Mouse (Mus musculus): ENCODE results near the gene Akap6. TPM values are rescaled to one million over a fixed set of nuclear protein-coding genes. Genes with fewer than 3 reads are reported as not detected.

Gene Akap6
- total and polyA plus RNA-seq, 2 experiments from 2014 or later, result 21.3 to 77.3 TPM

GRCm38 (mm10) chr12:52755649-52756048 is 56.5 kb downstream of the Akap6 start:
- DNase-seq (ENCODE audit: low spot score), result no peak
- WGBS, result 59% methylated on average over 2 of the region's 2 CpGs

GRCm38 (mm10) chr12:52757881-52758280 is 58.7 kb downstream of the Akap6 start:
- H3K9me3 ChIP-seq (ENCODE audit: low read length), result no peaks in the 10 kb centered on the region
- H3K9ac ChIP-seq (replicated peaks; ENCODE audit: low read length), result no peak overlapping the region
- H3K4me1 ChIP-seq (ENCODE audit: insufficient read depth, low read length), result no peaks in the 10 kb centered on the region
- no peaks in the 10 kb centered on the region for H3K27me3 ChIP-seq (ENCODE audit: insufficient read depth, low read length)
- no peak for TF ChIP-seq CTCF (IDR thresholded peaks at IDR 0.05; ENCODE audit: low read depth)
- no peak overlapping the region for H3K4me2 ChIP-seq (ENCODE audit: low read depth, low read length)
- WGBS, result 9% methylated on average over 4 of the region's 4 CpGs
- H3K36me3 ChIP-seq (ENCODE audit: insufficient read depth, low read length), result no peaks in the 10 kb centered on the region
- DNase-seq (ENCODE audit: low spot score) (no peak), ATAC-seq (no peak)
- no peak overlapping the region for H3K4me3 ChIP-seq (ENCODE audit: low read length)
- H3K27ac ChIP-seq, result 0 out of 2 replicates have a peak overlapping the region, but pooled peaks have one; percentile 8

More at GRCm38 (mm10) chr12:52755649-52756048, 56.5 kb downstream of the Akap6 start:
- Histone ChIP-seq H3K36me3 (ENCODE audit: insufficient read depth, low read length) (no peaks in the 10 kb centered on the region), H3K4me3 (ENCODE audit: low read length) (no peak overlapping the region), H3K27ac (0 out of 2 replicates have a peak overlapping the region, but pooled peaks have one; percentile 38), H3K4me1 (ENCODE audit: insufficient read depth, low read length) (no peaks in the 10 kb centered on the region), H3K4me2 (ENCODE audit: low read depth, low read length) (no peak overlapping the region), H3K9me3 (ENCODE audit: low read length) (no peaks in the 10 kb centered on the region), H3K27me3 (ENCODE audit: insufficient read depth, low read length) (no peaks in the 10 kb centered on the region), H3K9ac (replicated peaks; ENCODE audit: low read length) (no peak overlapping the region)
- no peak for ATAC-seq
- TF ChIP-seq CTCF (IDR thresholded peaks at IDR 0.05; ENCODE audit: low read depth), result no peak

GRCm38 (mm10) chr12:52764046-52764445 is 64.9 kb downstream of the Akap6 start:
- no peaks in the 10 kb centered on the region for H3K36me3 ChIP-seq (ENCODE audit: insufficient read depth, low read length)
- H3K4me1 ChIP-seq (ENCODE audit: insufficient read depth, low read length), result no peaks in the 10 kb centered on the region
- 82% methylated on average over 2 of the region's 2 CpGs for WGBS
- H3K27ac ChIP-seq, result no peak overlapping the region
- H3K4me2 ChIP-seq (ENCODE audit: low read depth, low read length), result no peak overlapping the region
- no peaks in the 10 kb centered on the region for H3K9me3 ChIP-seq (ENCODE audit: low read length)
- ATAC-seq, result no peak
- TF ChIP-seq CTCF (IDR thresholded peaks at IDR 0.05; ENCODE audit: low read depth), result no peak
- H3K4me3 ChIP-seq (ENCODE audit: low read length), result no peak overlapping the region
- H3K9ac ChIP-seq (replicated peaks; ENCODE audit: low read length), result no peak overlapping the region
- no peak for DNase-seq (ENCODE audit: low spot score)
- no peaks in the 10 kb centered on the region for H3K27me3 ChIP-seq (ENCODE audit: insufficient read depth, low read length)

GRCm38 (mm10) chr12:52764810-52765209 is 65.6 kb downstream of the Akap6 start:
- ATAC-seq (no peak), DNase-seq (ENCODE audit: low spot score) (peak; percentile 27)
- H3K9me3 ChIP-seq (ENCODE audit: low read length), result no peaks in the 10 kb centered on the region
- WGBS, result 74% methylated on average over 3 of the region's 3 CpGs
- no peak overlapping the region for H3K9ac ChIP-seq (replicated peaks; ENCODE audit: low read length)
- no peak overlapping the region for H3K27ac ChIP-seq
- no peak overlapping the region for H3K4me3 ChIP-seq (ENCODE audit: low read length)
- H3K27me3 ChIP-seq (ENCODE audit: insufficient read depth, low read length), result no peaks in the 10 kb centered on the region
- no peak overlapping the region for H3K4me2 ChIP-seq (ENCODE audit: low read depth, low read length)
- H3K36me3 ChIP-seq (ENCODE audit: insufficient read depth, low read length), result no peaks in the 10 kb centered on the region
- no peaks in the 10 kb centered on the region for H3K4me1 ChIP-seq (ENCODE audit: insufficient read depth, low read length)
- no peak for TF ChIP-seq CTCF (IDR thresholded peaks at IDR 0.05; ENCODE audit: low read depth)

- H3K27me3 ChIP-seq (ENCODE audit: insufficient read depth, low read length), result no peaks in the 10 kb centered on the region
- H3K4me3 ChIP-seq (ENCODE audit: low read length), result no peak overlapping the region
- no peak overlapping the region for H3K4me2 ChIP-seq (ENCODE audit: low read depth, low read length)
- peaks cover 15% of the 10 kb centered on the region; the same call in 1 of the 2 replicates for H3K4me1 ChIP-seq (ENCODE audit: insufficient read depth, low read length)
- H3K9ac ChIP-seq (replicated peaks; ENCODE audit: low read length), result no peak overlapping the region
- TF ChIP-seq CTCF (IDR thresholded peaks at IDR 0.05; ENCODE audit: low read depth), result no peak
- no peaks in the 10 kb centered on the region for H3K9me3 ChIP-seq (ENCODE audit: low read length)
- no peak for DNase-seq (ENCODE audit: low spot score)
- ATAC-seq, result no peak
- H3K36me3 ChIP-seq (ENCODE audit: insufficient read depth, low read length), result no peaks in the 10 kb centered on the region
- H3K27ac ChIP-seq, result no peak overlapping the region
- WGBS, result 26% methylated on average over 3 of the region's 3 CpGs
Measured at GRCm38 (mm10) chr12:52769561-52769960, 70.4 kb downstream of the Akap6 start.

GRCm38 (mm10) chr12:52771931-52772330 is 72.7 kb downstream of the Akap6 start:
- Histone ChIP-seq H3K9me3 (ENCODE audit: low read length) (no peaks in the 10 kb centered on the region), H3K27me3 (ENCODE audit: insufficient read depth, low read length) (no peaks in the 10 kb centered on the region), H3K9ac (replicated peaks; ENCODE audit: low read length) (no peak overlapping the region), H3K36me3 (ENCODE audit: insufficient read depth, low read length) (no peaks in the 10 kb centered on the region), H3K4me2 (ENCODE audit: low read depth, low read length) (peak overlapping the region; percentile 18; the same call in 1 of the 2 replicates), H3K4me3 (ENCODE audit: low read length) (no peak overlapping the region), H3K27ac (peak overlapping the region; percentile 51), H3K4me1 (ENCODE audit: insufficient read depth, low read length) (peaks cover 15% of the 10 kb centered on the region; the same call in 1 of the 2 replicates)
- ATAC-seq (no peak), DNase-seq (ENCODE audit: low spot score) (no peak)
- TF ChIP-seq CTCF (IDR thresholded peaks at IDR 0.05; ENCODE audit: low read depth), result no peak
- 33% methylated on average over 7 of the region's 7 CpGs for WGBS

GRCm38 (mm10) chr12:52772494-52773280 is 73.5 kb downstream of the Akap6 start:
- H3K9me3 ChIP-seq (ENCODE audit: low read length), result no peaks in the 10 kb centered on the region
- peaks cover 15% of the 10 kb centered on the region; the same call in 1 of the 2 replicates for H3K4me1 ChIP-seq (ENCODE audit: insufficient read depth, low read length)
- 13% methylated on average over 11 of the region's 11 CpGs for WGBS
- peak overlapping the region; percentile 7; the same call in 1 of the 2 replicates for H3K4me3 ChIP-seq (ENCODE audit: low read length)
- peak overlapping the region; percentile 41 for H3K4me2 ChIP-seq (ENCODE audit: low read depth, low read length)
- ATAC-seq (peak; percentile 78), DNase-seq (ENCODE audit: low spot score) (peak; percentile 71)
- H3K27me3 ChIP-seq (ENCODE audit: insufficient read depth, low read length), result no peaks in the 10 kb centered on the region
- peak overlapping the region; percentile 79 for H3K27ac ChIP-seq
- peak overlapping the region; percentile 24; the same call in 1 of the 2 replicates for H3K9ac ChIP-seq (replicated peaks; ENCODE audit: low read length)
- no peak for TF ChIP-seq CTCF (IDR thresholded peaks at IDR 0.05; ENCODE audit: low read depth)
- H3K36me3 ChIP-seq (ENCODE audit: insufficient read depth, low read length), result no peaks in the 10 kb centered on the region
